Mouse (Mus musculus): Measurements from ENCODE around the gene Psmb3. TPM values are rescaled to one million over a fixed set of nuclear protein-coding genes. Genes with fewer than 3 reads are reported as not detected.

The Psmb3 gene
- polyA plus RNA-seq, 1 experiment from 2014 or later: 514 TPM

DNA sequence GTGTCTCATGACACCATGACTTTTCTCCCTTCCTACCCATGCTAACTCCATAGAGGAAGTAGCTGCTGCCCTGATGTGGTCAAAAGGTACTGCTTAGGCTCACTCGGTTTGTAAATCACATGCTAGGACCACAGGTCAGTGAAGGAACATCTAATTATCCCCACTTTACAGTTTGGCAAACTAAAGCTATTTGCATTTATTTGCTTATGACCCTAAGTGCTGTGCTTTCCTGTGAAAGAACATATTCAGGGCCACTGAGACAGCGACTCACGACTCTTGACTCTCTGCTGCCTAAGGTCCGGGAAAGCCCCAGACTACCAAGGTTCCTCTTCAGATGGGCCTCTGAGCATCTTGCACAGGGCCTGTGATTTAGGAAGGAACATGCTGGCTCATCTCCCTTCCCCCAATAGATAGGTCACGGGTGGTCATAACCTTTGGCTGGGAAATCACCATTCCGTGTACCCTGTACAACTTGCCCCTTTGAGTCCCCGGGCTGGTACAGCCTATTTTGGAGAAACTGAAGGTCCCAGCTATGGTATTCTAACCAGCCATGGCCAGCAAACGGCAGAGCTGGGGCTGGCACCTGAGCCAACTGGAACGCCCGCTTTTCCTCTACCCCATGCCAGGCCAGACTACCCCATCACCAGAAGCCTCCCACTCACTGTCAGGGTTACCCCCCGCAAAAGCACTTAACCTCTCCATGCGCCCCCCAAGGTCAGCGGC lies 43.8 kb upstream of the Psmb3 start:
- H3K9ac ChIP-seq: peak overlapping the region; percentile 89
- peak overlapping the region; percentile 89 for H3K4me2 ChIP-seq
- DNase-seq (peak; percentile 18), ATAC-seq (ENCODE audit: insufficient read depth) (no peak)
- TF ChIP-seq CTCF (IDR thresholded peaks at IDR 0.05; ENCODE audit: low read depth): no peak
- H3K9me3 ChIP-seq (ENCODE audit: low read depth, low read length): no peaks in the 10 kb centered on the region
- H3K4me1 ChIP-seq (ENCODE audit: insufficient read depth): peaks cover 22% of the 10 kb centered on the region
- WGBS: 10% methylated on average over 13 of the region's 13 CpGs
- peak overlapping the region; percentile 85 for H3K27ac ChIP-seq (ENCODE audit: low read depth)
- peak overlapping the region; percentile 88 for H3K4me3 ChIP-seq (ENCODE audit: low read depth, low read length)
- peaks cover 17% of the 10 kb centered on the region for H3K27me3 ChIP-seq (ENCODE audit: insufficient read depth, low read length)
- H3K36me3 ChIP-seq (ENCODE audit: insufficient read depth): no peaks in the 10 kb centered on the region

DNA sequence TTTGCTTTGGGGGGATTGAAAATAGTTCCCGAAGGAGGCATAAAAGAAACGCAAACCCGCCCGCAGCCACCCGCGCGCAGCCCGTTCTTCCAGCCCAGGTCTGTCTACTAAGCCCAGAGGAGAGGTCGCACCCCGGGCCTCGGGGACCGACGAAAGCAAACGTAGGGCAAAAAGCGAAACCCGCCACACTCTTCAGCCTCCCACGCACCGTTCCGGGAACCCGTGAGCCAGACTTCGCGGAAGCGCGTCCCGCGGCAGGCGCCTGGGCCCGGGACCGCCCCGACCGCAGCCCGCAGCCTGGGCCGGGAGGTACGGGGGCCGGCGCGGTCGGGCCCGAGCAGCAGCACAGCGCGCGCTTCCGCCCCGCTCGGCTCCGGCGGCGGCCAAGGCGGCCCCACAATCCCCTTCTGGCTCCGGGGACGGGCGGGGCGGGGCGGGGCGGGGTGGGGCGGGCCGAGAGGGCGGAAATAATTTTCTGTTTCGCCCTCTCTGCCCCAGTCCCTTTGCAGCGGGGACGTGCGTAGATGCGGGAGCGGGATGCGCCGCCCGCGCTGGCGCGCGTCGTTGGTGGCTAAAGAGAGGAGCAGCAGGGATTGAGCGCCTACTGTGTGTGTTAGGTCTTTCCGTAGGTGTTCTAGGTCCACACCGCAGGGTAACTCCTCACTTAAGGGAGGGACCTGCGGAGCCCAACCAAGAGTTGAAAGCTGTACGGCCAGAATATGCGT lies 43.0 kb upstream of the Psmb3 start:
- H3K9ac ChIP-seq: peak overlapping the region; percentile 89
- ATAC-seq (ENCODE audit: insufficient read depth) (peak; percentile 86), DNase-seq (peak; percentile 86)
- H3K4me2 ChIP-seq: peak overlapping the region; percentile 89
- peaks cover 26% of the 10 kb centered on the region for H3K4me1 ChIP-seq (ENCODE audit: insufficient read depth)
- H3K9me3 ChIP-seq (ENCODE audit: low read depth, low read length): no peaks in the 10 kb centered on the region
- WGBS: under 1% methylated on average over 66 of the region's 78 CpGs
- H3K4me3 ChIP-seq (ENCODE audit: low read depth, low read length): peak overlapping the region; percentile 88
- no peak for TF ChIP-seq CTCF (IDR thresholded peaks at IDR 0.05; ENCODE audit: low read depth)
- no peaks in the 10 kb centered on the region for H3K36me3 ChIP-seq (ENCODE audit: insufficient read depth)
- peaks cover 17% of the 10 kb centered on the region for H3K27me3 ChIP-seq (ENCODE audit: insufficient read depth, low read length)
- peak overlapping the region; percentile 85 for H3K27ac ChIP-seq (ENCODE audit: low read depth)

DNA sequence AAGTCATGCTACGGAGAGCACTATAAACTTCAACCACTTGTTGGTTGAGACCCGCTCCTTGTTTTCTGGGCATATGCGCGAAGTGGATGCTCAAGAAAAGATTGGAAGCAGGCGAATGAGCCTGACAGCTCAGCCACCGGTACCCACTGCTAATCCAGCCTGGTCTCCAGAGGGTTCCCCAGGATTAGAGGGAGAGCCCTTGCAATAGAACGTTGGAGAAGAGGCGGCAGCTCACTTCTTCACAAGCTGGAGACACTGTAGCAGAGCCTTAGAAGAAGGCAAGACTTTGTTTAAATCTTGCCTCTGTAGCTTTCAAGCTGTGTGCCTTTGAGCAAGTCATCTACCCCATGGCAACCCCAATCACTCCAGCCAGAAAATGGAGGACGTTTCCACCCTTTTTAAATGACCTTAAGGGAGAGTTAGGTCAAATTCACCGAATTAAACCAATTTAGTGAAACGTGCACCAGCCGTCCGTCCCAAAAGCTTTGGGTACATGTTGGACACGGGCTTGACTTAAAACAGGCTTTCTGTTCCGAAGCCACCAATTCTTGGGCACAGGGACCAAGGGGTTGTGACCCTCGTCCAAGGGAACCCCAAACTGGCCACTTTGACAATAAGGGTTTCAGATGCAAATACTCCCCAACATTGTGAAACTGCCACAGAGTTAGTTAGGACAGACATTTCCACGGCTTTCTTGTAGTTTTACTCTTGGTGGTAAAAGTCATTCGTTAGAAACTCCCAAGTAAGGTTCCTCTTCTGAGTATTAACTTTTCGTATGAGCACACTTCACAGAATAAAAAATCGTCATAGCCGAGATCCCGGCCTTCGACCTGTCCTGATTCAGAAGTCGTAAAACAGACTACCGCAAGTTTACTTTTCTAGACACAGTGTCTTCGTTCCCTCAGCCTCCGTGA lies 42.2 kb upstream of the Psmb3 start:
- DNase-seq: no peak
- Histone ChIP-seq H3K27me3 (ENCODE audit: insufficient read depth, low read length) (peaks cover 17% of the 10 kb centered on the region), H3K9ac (peak overlapping the region; percentile 89; the same call in 1 of the 2 replicates), H3K4me1 (ENCODE audit: insufficient read depth) (peaks cover 26% of the 10 kb centered on the region), H3K27ac (ENCODE audit: low read depth) (peak overlapping the region; percentile 91), H3K4me3 (ENCODE audit: low read depth, low read length) (peak overlapping the region; percentile 88), H3K9me3 (ENCODE audit: low read depth, low read length) (no peaks in the 10 kb centered on the region), H3K4me2 (peak overlapping the region; percentile 89), H3K36me3 (ENCODE audit: insufficient read depth) (peaks cover 3% of the 10 kb centered on the region; the same call in 1 of the 2 replicates)
- ATAC-seq (ENCODE audit: insufficient read depth): no peak
- WGBS: 3% methylated on average over 27 of the region's 27 CpGs
- no peak for TF ChIP-seq CTCF (IDR thresholded peaks at IDR 0.05; ENCODE audit: low read depth)

DNA sequence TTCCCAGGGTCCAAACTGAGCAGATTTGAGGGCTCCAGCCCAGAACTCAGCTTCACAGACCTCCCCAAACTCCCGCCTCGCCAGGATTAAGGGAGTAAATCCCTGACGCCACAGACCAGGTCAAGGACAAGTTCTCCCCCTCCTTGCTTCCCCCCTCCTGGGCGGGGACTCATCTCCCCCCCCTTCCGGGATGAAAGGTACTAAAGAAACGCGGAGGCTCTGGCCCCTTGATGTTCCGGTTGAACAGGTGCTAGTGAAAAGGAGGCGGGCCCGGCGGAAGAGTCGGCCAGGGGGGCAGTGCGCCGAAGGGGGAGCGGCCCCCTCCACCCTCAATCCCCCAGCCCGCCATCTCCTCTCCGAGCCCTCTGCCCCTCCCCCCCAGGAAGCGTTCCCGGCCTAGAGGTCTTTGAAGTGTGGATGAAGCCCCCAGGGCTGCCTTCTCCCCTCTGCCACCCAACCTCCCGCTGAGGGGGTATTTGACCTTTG lies 41.5 kb upstream of the Psmb3 start:
- Histone ChIP-seq H3K27me3 (ENCODE audit: insufficient read depth, low read length) (peaks cover 17% of the 10 kb centered on the region), H3K4me3 (ENCODE audit: low read depth, low read length) (peak overlapping the region; percentile 88), H3K27ac (ENCODE audit: low read depth) (peak overlapping the region; percentile 91), H3K9me3 (ENCODE audit: low read depth, low read length) (no peaks in the 10 kb centered on the region), H3K9ac (peak overlapping the region; percentile 9), H3K4me2 (peak overlapping the region; percentile 89), H3K4me1 (ENCODE audit: insufficient read depth) (peaks cover 26% of the 10 kb centered on the region), H3K36me3 (ENCODE audit: insufficient read depth) (peaks cover 10% of the 10 kb centered on the region; the same call in 1 of the 2 replicates)
- TF ChIP-seq CTCF (IDR thresholded peaks at IDR 0.05; ENCODE audit: low read depth): no peak
- DNase-seq (peak; percentile 78), ATAC-seq (ENCODE audit: insufficient read depth) (no peak)
- WGBS: under 1% methylated on average over 17 of the region's 20 CpGs

DNA sequence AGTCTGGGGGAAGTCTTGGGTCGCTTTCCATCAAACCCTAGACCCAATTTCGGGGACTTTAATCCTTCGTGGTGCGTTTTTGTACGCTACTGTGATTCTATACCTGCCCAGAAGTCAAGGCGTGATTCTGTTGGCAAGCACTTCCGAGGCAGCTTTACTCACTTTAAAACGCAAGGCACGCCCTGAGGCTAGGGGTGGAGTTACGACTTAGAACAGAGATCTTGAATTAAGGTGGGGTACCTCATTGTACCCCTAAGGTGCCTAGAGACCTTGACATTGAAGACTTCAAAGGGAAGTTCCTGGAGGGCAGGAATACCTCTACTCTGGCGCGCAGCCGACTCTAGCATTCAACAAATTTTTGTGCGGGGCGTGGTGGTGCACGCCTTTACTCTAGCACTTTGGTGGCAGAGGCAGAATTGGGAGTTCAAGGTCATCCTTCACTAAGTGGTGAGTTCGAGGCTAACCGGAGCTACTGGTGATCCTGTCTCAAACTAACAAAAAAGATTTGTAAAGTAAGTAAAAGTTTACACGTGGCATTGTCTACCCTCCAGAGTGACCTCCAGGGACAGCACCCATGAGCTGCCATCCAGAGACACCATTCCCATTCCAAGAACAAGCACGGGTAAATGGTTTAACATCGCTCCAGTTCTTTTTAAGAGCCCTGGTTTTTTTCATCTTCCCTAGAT lies 40.8 kb upstream of the Psmb3 start:
- peak overlapping the region; percentile 88 for H3K4me3 ChIP-seq (ENCODE audit: low read depth, low read length)
- peak overlapping the region; percentile 76 for H3K9ac ChIP-seq
- no peak for ATAC-seq (ENCODE audit: insufficient read depth)
- 2% methylated on average over 21 of the region's 21 CpGs for WGBS
- no peaks in the 10 kb centered on the region for H3K9me3 ChIP-seq (ENCODE audit: low read depth, low read length)
- H3K27ac ChIP-seq (ENCODE audit: low read depth): peak overlapping the region; percentile 91
- no peak for TF ChIP-seq CTCF (IDR thresholded peaks at IDR 0.05; ENCODE audit: low read depth)
- peak; percentile 72 for DNase-seq
- H3K36me3 ChIP-seq (ENCODE audit: insufficient read depth): peaks cover 16% of the 10 kb centered on the region
- H3K27me3 ChIP-seq (ENCODE audit: insufficient read depth, low read length): peaks cover 17% of the 10 kb centered on the region
- H3K4me2 ChIP-seq: peak overlapping the region; percentile 89
- peaks cover 26% of the 10 kb centered on the region for H3K4me1 ChIP-seq (ENCODE audit: insufficient read depth)

DNA sequence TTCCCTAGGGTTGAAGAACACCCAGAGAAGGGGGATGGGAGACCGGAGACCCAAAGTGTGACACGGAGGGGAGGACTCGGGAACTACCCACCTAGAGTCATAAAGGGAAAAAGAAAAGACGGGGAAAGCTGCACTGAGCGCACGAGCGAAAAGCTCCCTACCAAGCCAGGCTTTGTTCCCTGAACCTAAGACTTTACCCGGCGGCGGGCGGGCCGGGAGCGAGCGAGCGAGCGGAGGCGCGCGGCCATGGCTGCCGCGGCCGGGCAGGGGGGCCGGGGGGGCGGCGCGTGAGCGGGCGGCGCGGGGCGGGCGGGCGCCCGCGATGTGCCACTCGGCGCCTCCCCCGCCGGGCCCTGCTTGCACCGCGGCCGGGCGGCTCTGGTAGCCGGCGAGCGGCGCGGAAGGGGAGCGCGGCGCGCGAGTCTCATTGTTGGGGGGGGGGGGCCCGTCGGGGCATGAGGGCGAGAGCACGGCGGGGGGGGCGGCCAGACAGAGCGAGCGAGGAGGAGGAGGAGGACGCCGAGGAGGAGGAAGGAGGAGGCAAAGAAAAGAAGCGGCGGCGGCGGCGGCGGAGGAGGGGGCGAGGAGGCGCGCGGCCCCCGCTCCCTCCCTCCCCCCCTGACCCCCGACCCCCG lies 40.2 kb upstream of the Psmb3 start, which contains the start of gene Mllt6:
Gene Mllt6 (plus strand): TSS at position 522 of the 635 bp plus-strand sequence.
- peak within 1 kb of the TSS; percentile 89 for H3K4me2 ChIP-seq
- DNase-seq (peak; percentile 91), ATAC-seq (ENCODE audit: insufficient read depth) (peak; percentile 47)
- peaks cover 17% of the 10 kb centered on the region for H3K27me3 ChIP-seq (ENCODE audit: insufficient read depth, low read length)
- WGBS: under 1% methylated on average over 43 of the region's 76 CpGs
- peak within 1 kb of the TSS; percentile 88 for H3K4me3 ChIP-seq (ENCODE audit: low read depth, low read length)
- peaks cover 26% of the 10 kb centered on the region for H3K4me1 ChIP-seq (ENCODE audit: insufficient read depth)
- TF ChIP-seq CTCF (IDR thresholded peaks at IDR 0.05; ENCODE audit: low read depth): no peak
- H3K27ac ChIP-seq (ENCODE audit: low read depth): peak within 1 kb of the TSS; percentile 91
- no peaks in the 10 kb centered on the region for H3K9me3 ChIP-seq (ENCODE audit: low read depth, low read length)
- H3K36me3 ChIP-seq (ENCODE audit: insufficient read depth): peaks cover 20% of the 10 kb centered on the region
- H3K9ac ChIP-seq: peak within 1 kb of the TSS; percentile 76
